Mouse (Mus musculus): ENCODE data around the gene Trabd2b.

The Trabd2b gene

DNA sequence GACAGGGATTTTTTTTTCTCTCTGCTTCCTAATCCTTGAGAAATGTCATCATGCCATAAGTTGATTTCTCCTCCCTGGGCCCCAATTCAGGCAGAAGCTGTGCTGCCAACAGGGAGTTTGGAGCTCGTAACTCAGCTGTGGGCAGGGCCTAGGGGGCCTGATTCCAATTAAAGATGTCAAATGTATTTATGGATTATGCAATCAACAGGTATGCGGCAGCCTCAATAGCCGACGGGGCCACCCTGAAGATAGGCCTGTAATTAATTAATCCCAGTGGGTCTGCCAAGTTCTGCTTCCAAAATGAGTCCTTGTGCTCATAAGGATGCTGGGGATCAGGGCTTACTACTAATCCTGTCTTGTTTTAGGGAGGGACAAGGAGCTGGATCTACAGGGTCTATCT is 135.6 kb downstream of the Trabd2b start:
- DNase-seq (ENCODE audit: low spot score): no peak

DNA sequence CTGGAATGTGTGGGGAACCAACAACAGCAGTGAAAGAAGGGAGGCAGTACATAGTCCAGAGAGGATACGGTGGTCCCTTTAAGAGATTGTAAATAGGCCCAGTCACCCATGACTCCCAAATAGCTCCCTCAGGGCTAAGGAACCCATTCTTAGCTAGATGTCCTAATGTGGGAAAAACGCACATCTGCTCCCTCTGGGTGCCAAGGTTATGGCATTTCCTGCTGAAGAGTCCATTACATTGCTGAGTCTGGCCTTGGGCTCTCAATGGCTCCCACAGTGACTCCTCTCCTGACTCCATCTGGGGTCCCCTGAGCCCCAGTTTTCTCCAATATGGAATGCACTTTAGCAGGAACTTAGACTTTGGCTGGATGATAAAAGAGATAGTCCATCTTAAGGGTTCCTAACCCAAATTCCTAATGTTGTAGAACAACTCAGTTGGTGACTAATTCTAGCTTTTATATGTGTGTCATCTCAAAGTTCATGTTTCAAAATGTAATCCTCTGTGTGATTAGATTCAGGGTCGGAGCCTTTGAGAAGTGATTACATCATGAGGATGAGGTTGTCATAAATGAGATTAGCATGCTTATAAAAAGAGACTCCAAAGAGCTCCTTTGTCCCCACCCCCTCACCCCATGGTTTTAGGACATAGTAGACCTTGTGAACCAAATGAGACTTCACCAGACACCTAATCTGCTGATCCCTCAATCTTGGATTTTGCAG is 139.1 kb downstream of the Trabd2b start:
- no peak for DNase-seq (ENCODE audit: low spot score)

DNA sequence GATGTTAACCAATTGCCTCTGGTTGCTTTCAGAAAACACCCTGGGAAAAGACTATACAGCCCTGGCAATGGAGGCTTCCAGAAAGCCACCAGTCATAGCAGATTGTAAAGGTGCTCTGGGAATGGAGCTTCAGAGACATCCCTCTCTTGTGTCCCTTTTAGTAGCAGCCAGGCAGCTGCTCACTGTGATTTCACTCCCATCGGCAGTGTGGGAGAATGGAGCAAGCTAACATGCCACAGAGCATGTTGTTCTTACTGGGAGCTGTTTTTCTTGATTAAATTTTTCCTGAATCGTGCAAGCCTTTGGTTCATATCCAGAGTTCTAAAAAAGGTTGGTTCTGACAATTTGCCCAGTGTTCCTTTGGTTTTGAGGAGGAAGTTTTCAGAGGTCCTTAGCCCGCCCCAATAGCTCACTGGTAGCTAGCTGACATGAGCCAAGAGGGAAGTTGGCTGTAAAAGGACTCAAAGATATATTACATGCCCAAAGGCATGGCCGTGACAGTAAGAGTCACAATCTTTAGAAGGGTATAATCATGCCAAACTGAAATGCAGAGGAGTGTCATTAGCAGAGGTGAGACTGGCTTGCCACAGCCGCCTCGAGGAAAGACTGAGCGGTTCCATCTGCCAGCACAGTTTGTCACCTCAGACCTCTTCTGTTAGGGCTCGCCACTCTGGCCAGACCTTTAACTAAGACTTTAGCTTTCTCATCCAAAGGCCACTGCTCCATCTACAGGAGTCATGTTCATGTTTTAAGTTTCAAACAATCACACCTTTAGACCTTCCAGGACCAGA is 141.3 kb downstream of the Trabd2b start:
- no peak for DNase-seq (ENCODE audit: low spot score)

DNA sequence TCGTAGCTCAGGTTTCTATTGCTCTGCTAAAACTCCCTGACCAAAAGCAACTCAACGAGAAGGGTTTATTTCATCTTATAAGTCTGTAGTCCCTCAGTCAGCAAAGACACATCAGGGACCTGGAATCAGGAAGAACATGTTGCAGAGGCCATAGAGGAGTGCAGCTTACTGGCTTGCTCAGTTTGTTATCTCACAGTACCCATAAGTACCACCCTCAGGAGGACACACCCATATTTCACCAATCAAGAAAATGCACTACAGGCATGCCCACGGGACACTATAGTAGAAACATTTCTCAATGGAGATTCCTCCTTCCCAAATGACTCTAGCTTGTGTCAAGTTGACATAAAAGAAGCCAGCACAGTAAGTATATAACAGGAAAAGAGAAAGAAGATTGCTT is 143.0 kb downstream of the Trabd2b start:
- no peak for DNase-seq (ENCODE audit: low spot score)

DNA sequence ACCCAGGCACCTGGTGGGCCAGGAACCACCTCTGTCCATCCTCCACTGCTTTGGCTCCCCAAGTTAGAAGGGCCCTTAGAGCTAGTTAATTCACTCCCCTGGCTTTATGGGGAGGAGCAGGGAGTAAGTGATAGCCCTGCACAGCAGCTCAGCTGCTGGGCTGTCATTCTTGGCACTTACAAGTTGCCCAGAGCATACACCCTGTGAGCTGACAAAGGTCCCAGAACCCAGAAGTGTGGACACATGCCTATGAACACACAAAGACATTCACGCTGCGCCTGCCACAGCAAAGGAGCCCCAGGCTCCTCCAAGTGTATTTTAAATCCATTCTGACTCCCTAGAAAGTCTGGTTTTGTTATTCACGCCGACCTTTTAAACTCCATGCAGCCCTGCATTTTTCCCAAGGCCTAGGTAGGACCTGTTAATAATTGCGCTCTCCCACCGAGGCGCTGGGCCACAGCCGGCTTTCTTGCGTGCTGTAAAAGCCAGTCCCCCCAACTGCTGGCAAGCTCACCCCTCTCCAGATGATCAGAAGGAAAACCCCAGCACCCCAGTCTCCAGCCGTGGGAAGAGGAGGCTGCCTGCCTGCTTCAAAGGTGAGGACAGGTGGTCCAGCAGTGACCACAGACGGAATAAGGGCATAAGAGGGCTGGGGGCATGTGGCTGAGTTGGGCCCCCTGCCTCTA is 144.1 kb downstream of the Trabd2b start:
- DNase-seq (ENCODE audit: low spot score): no peak

DNA sequence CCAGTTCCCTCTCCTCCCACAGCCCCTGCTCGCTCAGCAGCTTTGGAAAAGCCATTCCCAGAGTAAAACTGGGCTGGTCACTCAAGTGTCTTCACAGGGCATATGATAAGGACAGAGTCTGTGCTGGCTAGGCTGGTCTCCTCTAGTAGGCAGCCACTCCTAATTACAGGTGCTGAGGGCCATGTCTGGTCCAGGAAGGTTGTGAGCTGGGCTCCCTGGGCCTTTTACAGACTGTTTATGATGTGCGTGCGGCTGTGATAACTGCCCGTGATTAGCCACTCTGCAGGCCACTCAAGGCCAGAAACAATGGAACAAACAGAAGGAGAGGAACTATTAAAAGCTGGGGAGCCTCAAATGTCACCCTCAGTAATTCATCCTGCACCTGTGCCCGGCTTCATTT is 150.4 kb downstream of the Trabd2b start:
- no peak for DNase-seq (ENCODE audit: low spot score)

DNA sequence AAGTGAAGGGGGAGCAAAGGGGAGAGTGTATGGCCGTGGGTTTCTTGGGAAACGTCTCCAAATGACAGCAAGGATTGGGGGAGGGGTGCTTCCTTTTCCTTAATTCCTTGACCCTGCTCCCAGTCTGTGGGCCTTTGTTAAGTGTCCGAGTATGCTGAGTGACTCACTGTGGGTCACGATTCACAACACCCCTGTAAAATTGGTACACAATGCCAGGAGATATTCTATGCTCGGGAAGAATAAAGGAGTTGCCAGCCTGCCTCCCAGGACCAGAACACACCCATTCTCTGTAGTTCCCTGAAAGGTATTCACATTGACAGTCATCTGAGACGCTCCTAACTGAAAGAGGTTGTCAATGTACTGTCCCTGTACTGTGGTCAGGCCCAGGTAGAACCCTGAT is 151.2 kb downstream of the Trabd2b start:
- no peak for DNase-seq (ENCODE audit: low spot score)

DNA sequence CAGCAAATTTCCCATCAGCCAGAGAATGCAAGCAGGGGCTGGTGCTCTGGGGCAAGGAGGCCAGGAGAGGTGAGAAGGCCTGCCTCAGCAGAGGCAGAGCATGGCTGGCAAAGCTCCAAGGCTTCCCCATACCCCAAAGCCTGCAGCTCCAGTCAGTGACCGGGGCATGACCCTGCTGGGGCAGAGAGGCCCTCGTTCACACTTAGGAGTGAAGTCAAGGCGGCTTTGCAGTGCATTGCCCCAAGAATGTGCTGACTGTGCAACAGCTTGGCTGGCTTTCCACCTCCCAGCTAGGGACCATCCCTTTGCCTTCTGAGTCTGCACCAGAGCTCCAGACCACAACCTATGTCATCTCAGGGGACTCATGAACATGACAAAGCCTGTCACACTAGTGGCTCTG is 152.0 kb downstream of the Trabd2b start:
- no peak for DNase-seq (ENCODE audit: low spot score)

DNA sequence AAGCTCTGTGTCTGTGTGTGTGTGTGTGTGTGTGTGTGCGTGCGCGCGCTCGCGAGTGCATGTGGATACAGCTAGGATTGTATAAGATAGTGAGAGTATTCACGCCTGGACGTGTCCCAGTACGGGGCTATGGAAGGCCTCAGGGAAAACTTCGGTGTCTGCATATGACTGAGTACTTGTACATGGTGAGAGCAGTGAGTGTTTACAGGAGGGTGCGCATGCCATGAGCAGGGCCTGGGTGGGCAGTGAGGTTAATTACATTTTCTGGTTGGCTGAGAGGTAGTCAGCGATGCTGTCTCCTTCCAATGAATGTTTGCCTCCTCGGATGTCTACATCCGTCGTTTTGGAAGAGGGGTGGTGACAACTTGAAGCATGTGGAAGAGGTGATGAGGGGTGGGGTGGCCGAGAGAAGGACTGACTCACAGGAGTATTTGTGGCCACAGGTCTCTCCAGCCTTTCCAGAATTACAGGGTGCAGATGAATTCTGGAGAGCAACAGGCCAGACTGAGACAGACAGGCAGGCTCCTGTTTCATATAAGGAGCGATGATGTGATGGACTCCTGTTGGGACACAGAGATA is 154.2 kb downstream of the Trabd2b start:
- no peak for DNase-seq (ENCODE audit: low spot score)

DNA sequence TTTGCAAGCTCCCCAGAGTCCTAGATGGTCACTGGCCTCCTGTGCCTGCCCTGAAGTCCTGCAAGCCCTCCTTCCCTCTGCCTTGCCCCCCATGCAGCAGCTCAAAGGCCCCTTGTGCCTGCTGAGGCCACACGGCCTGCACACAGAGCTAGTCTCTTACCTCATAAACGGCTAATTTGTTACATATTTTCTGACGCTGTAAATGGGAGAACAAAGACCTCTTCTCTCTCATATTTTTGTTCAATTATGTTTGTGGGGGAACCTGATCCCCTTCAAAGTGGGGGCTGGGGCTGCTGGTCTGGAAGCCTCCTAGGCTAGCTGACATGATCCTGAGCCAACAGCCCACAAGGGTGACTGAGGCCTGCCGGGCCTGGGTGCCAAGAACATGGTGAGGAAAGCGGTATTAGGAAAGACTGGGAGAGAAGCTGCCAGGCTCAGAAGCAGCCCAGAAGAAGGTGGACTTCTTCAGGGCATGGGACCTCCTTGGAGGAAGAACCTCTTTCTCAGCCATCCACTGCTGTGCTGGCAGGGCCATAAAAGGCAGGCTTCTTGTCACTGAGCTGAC is 157.7 kb downstream of the Trabd2b start:
- DNase-seq (ENCODE audit: low spot score): no peak

DNA sequence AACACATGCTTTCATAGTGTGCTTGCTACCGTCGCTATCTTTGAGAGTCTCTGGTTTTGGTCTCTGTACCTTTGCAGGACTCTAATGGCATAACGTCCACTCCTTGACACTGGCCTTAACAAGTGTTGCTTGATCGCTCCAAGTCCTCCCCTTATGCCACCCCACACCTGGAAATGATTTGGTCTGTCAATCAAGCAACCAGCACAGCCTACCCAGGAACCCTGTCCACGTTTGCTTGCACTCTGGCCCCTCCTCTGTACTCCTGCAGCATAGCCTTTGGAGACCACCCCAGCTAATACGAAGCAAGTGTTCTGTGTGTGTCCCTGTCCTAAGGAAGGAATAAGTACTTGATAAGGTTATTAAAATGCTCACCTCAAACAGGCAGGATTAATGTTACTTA is 161.1 kb downstream of the Trabd2b start:
- no peak for DNase-seq (ENCODE audit: low spot score)

DNA sequence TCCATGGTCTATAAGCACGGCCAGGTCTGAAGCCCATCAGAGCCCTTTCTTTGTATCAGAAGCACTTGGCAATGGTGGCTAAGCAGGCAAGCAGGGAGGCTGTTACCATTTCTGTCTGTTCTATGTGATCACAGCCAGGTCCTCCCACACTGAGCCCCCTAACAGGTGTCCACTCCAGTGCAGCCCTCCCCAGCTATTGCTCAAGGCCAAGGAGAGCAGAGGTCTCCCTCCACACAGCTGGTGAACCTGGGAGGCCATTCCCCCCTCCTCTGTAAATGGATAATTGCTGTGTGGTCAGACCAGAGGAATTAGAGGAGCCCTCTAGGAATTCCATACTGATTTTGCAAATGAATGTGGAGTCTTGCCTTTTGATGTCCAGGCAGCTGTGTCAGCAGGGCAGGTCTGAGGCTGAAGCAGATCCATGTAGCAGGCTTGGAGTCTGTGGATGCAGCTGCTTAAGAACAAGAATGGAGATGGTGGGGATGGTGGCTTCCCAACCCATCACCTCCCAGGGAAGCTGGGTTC is 161.6 kb downstream of the Trabd2b start:
- no peak for DNase-seq (ENCODE audit: low spot score)

DNA sequence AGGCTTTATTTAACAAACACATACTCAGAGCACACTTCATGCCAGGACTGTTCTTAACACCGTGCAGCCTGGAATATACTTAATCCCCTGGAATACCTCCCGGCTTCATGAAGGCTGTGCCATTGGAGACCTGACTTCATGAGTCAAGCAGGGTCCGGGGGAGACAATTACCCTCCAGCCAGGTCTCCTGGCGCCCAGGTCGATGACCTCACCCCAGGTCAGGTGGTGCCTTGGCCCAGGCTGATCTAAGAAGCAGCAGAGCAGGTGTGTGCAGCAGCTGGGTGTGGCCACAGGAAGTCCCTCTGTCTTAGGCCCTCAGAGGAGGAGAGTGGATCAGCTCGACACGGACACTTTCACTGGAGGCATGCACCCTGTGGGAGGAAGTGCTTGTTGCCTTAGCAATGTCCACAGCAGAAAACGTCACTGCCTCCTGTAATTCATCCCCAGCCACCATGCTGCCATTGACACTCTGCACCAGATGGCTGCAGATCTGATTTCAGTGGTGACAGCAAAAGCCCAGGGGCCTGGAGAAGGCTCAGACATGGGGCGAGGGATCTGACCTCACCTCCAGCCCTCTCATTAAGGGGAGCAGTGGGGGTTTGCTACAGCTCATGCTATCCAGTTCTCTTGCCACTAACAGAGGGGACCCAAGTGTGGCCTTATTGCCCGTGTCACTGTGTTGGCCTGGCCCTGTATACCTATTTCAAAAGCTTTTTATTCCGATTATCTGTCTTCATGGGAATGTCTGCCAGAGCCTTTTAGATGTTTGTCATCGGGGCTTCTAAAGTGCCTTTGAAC is 171.8 kb downstream of the Trabd2b start:
- DNase-seq (ENCODE audit: low spot score): no peak

DNA sequence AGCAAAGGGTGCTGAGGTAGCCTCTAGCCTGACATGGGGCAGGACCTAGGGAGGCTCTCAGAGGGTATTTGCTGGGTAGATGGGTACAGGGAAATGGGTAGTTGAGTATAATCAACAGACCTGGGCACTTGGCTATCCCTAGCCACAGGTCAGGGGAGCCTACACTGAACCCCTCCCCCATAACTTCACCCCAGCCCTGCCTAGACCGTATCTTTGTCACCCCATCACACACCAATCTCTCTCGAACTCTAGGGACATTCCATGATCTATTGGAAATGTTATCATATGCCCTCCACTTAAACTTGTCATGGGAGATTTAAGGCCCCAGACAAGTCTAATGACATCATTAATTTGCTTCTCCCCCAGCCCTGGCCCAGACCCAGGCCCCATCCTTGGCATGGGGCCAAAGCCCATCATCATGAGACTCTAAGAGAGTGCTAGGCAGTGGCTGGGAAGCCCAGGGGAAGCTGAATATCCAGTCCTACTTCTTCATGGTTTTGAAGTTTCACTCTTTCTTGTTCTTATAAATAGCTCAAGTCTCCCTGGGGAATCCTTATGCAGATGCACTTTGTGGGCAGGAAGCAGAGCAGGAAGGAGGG is 177.1 kb downstream of the Trabd2b start:
- DNase-seq (ENCODE audit: low spot score): no peak

DNA sequence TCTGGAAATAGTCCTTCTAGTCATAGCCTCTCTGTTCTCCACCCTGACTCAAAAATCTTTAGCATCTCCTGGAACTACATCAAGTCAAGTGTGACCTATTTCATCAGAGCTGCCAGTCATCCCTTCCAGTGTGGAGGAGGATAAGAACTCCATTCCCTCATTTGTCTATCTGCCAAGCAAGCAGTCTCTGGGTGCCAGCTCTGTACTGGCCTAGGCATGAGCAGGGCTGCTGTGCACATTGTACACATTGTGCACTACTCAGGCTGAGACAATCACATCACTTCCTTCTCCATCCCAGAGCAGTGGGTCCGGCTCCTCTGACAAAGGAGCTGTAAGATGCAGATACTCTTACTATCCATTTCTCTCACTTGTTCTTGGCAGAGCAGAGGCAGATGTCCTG is 178.2 kb downstream of the Trabd2b start:
- DNase-seq (ENCODE audit: low spot score): no peak

DNA sequence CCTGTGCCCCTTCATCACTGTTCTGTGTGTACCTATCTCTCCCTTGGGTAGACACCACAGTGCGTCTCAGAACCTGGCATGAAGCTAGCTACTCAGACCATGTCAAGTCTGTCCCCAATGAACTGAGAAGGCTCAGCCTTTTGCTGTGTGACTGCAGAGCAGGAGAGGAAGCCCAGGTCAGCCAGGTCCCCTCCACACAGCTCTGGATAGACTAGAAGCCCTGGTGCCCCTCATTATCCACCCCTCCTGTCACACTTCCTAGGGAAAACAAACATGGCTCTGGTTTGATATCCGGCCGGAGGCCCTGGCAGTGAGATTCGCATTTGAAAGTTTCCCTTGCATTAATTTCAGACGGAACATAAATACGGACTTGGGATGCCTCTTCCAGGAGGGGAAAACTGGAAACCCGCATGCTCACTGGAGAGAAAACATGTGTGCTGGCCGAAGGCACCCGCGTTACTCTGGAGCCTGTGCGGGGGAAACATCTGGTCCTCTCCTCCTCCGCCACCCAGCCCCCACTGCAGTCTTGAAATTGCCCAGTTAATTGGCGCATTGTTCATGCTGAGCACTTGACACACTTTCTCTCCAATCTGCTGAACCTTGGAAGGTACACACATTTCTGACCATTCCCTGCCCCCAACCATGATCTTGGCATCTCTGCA is 187.2 kb downstream of the Trabd2b start:
- no peak for DNase-seq (ENCODE audit: low spot score)

DNA sequence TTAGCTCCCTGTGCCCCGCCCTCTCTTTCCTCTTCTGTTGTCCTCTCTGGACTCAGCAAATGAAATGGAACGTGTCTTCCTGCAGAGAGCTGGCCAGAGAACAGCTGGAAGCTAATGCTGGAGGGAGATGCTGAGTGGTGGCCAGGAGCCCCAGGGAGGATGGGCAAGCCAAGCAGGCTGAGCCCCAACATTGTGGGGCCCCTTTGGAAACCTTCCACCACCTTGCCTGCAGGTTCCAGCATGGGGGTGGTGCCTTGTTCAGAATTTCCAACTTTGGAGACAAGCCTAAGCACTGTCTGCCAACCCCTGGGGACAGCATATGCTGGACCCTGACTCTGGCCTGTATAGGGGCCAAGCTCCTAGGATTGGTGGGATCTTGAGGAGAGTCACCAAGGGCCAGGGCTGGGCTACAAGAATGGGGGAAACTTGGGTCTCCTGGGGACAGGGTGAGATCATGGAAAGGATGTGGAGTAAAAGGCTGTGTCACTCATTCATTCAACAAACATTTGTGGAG is 188.7 kb downstream of the Trabd2b start:
- no peak for DNase-seq (ENCODE audit: low spot score)

DNA sequence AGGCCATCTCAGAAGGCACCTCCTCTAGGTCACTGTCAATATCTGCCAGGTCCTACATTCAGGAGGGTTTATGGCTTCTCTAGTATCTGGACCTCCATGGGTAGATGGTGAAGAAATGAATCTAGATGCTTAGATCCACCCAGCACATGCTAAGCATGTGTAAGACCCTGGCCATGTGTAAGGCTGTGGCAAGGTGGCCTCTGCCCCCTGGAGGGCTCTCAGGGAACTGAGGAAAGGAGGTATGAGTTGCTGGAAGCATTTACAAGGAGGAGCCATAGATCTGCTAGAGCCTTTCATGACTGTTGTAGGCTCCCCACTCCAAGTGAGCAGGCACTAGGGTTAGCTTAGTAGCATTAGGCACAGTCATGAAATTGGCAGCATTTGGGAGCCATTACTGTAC is 192.6 kb downstream of the Trabd2b start:
- DNase-seq (ENCODE audit: low spot score): no peak

DNA sequence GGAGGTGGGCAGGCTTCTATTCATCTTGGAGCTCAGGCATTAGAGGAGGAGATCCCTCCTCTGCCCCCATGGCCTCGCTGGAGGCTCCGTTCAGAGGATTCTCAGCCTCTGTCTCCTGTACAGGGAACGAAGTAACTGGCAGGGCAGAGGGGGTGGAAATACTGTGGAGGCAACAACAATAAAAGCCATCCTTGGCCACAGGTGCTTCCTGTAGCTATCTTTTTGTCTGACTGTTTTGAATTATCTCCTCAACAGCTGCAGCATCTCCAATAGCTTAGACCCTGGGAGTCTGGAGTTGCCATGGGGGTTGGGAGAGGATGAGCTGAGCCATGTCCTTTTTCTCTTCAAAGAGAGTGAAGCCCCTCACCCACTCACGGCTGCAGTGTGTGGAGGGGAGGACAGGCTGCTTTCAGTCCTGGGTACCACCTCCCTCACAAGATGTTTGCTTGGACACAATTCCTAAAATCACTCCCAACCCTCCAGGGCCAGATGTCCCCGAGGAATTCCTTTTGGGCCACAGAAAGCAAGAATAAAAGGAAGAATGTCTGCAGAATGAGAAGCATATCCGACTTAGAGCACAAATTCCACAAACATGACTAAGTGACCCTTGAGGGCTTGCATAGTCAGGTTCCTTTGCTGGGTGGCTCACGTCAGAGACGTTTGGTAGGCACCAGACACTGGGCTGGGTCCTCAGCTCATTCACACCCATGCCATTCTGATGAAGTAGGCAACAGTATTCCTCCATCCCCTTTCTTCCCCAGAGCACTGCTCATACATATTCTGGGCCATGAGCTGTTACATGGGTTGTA is 194.9 kb downstream of the Trabd2b start:
- no peak for DNase-seq (ENCODE audit: low spot score)

All from urinary bladder, postnatal 10 days (tissue).